In genomic region chr9:96829682-96830081, GRCm38 (mm10) we compare ENCODE assay signal across 18 mouse cellular contexts.
DNase-seq lines count a peak whose midpoint lies in the region; ATAC-seq and TF ChIP-seq lines count a peak whose summit lies in the region.
"Had no signal": no experiment of that assay in that cellular context is flagged by ENCODE, and none has a peak within 500 bp of the region (broad histone marks: within the 10 kb centered on the region; RNA-seq: fewer than 3 reads in every experiment).

No protein-coding gene starts in this region.

- H3K4me2 ChIP-seq in hindbrain, postnatal 0 days (ENCODE audit: low read depth, low read length): no peak overlapping the region
- no peak overlapping the region for H3K4me2 ChIP-seq in hindbrain, embryonic 16.5 days (ENCODE audit: low read length)
- no peak overlapping the region for H3K4me2 ChIP-seq in midbrain, postnatal 0 days (ENCODE audit: low read depth, low read length, poor library complexity, severe bottlenecking)
- no peak overlapping the region for H3K4me2 ChIP-seq in midbrain, embryonic 13.5 days (replicated peaks)
- no peak overlapping the region for H3K4me2 ChIP-seq in stomach, postnatal 0 days (replicated peaks; ENCODE audit: low read depth)
- no peak overlapping the region for H3K4me2 ChIP-seq in kidney, embryonic 15.5 days
- H3K4me2 ChIP-seq: heart, embryonic 13.5 days; hindbrain, embryonic 12.5 days had no signal

- TF ChIP-seq EP300 in stomach, postnatal 0 days (optimal IDR thresholded peaks at IDR 0.05): no peak

- H3K9ac ChIP-seq in hindbrain, postnatal 0 days (replicated peaks; ENCODE audit: low read length): no peak overlapping the region
- no peak overlapping the region for H3K9ac ChIP-seq in hindbrain, embryonic 16.5 days (ENCODE audit: low read depth, low read length)
- H3K9ac ChIP-seq in midbrain, postnatal 0 days (replicated peaks; ENCODE audit: low read length, poor library complexity, severe bottlenecking): no peak overlapping the region
- no peak overlapping the region for H3K9ac ChIP-seq in midbrain, embryonic 13.5 days (replicated peaks)
- no peak overlapping the region for H3K9ac ChIP-seq in stomach, postnatal 0 days (ENCODE audit: low read length)
- H3K9ac ChIP-seq in kidney, embryonic 15.5 days: no peak overlapping the region
- H3K9ac ChIP-seq: heart, embryonic 13.5 days; hindbrain, embryonic 12.5 days had no signal

- no peaks in the 10 kb centered on the region for H3K36me3 ChIP-seq in hindbrain, postnatal 0 days (ENCODE audit: insufficient read depth, low read length)
- H3K36me3 ChIP-seq in hindbrain, embryonic 16.5 days (ENCODE audit: control insufficient read depth, insufficient read depth, low read length): peaks cover 3% of the 10 kb centered on the region; the same call in 1 of the 2 replicates
- H3K36me3 ChIP-seq in midbrain, postnatal 0 days (ENCODE audit: insufficient read depth, low read length): peaks cover 8% of the 10 kb centered on the region; the same call in 1 of the 2 replicates
- H3K36me3 ChIP-seq in midbrain, embryonic 13.5 days: peaks cover 34% of the 10 kb centered on the region
- no peaks in the 10 kb centered on the region for H3K36me3 ChIP-seq in stomach, postnatal 0 days (ENCODE audit: control insufficient read depth, insufficient read depth, low read length)
- peaks cover 9% of the 10 kb centered on the region for H3K36me3 ChIP-seq in kidney, embryonic 15.5 days

- no peaks in the 10 kb centered on the region; the same call in 1 of the 2 replicates for H3K4me1 ChIP-seq in hindbrain, postnatal 0 days (ENCODE audit: insufficient read depth, low read length)
- H3K4me1 ChIP-seq in hindbrain, embryonic 16.5 days (ENCODE audit: control insufficient read depth, insufficient read depth, low read depth, low read length): peaks cover 10% of the 10 kb centered on the region; the same call in 1 of the 2 replicates
- no peaks in the 10 kb centered on the region for H3K4me1 ChIP-seq in midbrain, postnatal 0 days (ENCODE audit: insufficient read depth, low read length)
- peaks cover 26% of the 10 kb centered on the region for H3K4me1 ChIP-seq in midbrain, embryonic 13.5 days (replicated peaks)
- no peaks in the 10 kb centered on the region for H3K4me1 ChIP-seq in stomach, postnatal 0 days (replicated peaks; ENCODE audit: control insufficient read depth, insufficient read depth)
- H3K4me1 ChIP-seq in kidney, embryonic 15.5 days: no peaks in the 10 kb centered on the region

- H3K4me3 ChIP-seq in hindbrain, postnatal 0 days (ENCODE audit: low read length): no peak overlapping the region
- H3K4me3 ChIP-seq in hindbrain, embryonic 16.5 days (ENCODE audit: low read length): no peak overlapping the region
- no peak overlapping the region for H3K4me3 ChIP-seq in midbrain, postnatal 0 days (ENCODE audit: low read depth, low read length)
- H3K4me3 ChIP-seq in midbrain, embryonic 13.5 days (replicated peaks): no peak overlapping the region
- no peak overlapping the region for H3K4me3 ChIP-seq in stomach, postnatal 0 days (ENCODE audit: low read depth, low read length)
- H3K4me3 ChIP-seq in kidney, embryonic 15.5 days (replicated peaks): no peak overlapping the region
- H3K4me3 ChIP-seq: erythroblast, embryonic 14.5 days; heart, embryonic 13.5 days; hindbrain, embryonic 12.5 days; limb, embryonic 10.5 days had no signal

- H3K27ac ChIP-seq in hindbrain, postnatal 0 days: no peak overlapping the region
- no peak overlapping the region for H3K27ac ChIP-seq in hindbrain, embryonic 16.5 days (ENCODE audit: low read depth, low read length)
- no peak overlapping the region for H3K27ac ChIP-seq in midbrain, postnatal 0 days (ENCODE audit: low read depth, low read length)
- H3K27ac ChIP-seq in midbrain, embryonic 13.5 days: no peak overlapping the region
- no peak overlapping the region for H3K27ac ChIP-seq in stomach, postnatal 0 days (replicated peaks)
- H3K27ac ChIP-seq in kidney, embryonic 15.5 days: no peak overlapping the region
- H3K27ac ChIP-seq: heart, embryonic 13.5 days; hindbrain, embryonic 12.5 days; limb, embryonic 10.5 days had no signal

- ATAC-seq in hindbrain, postnatal 0 days: no peak
- ATAC-seq in hindbrain, embryonic 16.5 days: no peak
- ATAC-seq in midbrain, postnatal 0 days (ENCODE audit: low FRiP score): no peak; the same call in 1 of the 2 replicates
- no peak for ATAC-seq in midbrain, embryonic 13.5 days
- ATAC-seq in stomach, postnatal 0 days (ENCODE audit: low FRiP score, low TSS enrichment): no peak
- no peak for ATAC-seq in kidney, embryonic 15.5 days (replicated peaks; ENCODE audit: low FRiP score)
- ATAC-seq: forebrain, embryonic 16.5 days had no signal

- DNase-seq in hindbrain, postnatal 0 days (ENCODE audit: low spot score): no peak
- DNase-seq in midbrain, postnatal 0 days (ENCODE audit: low spot score): no peak
- DNase-seq in MEL-GATA-1-ER (ENCODE audit: extremely low read depth, low read depth): peak; percentile 4
- no peak for DNase-seq in stomach, postnatal 0 days (ENCODE audit: low spot score)
- DNase-seq: adrenal gland, adult 2 months; gastrocnemius, postnatal 25 days; kidney, adult 2 months; layer of hippocampus, postnatal 36 days; lung, adult 18-20 months; thymus, postnatal 14 days had no signal

- WGBS in hindbrain, postnatal 0 days: 84% methylated on average over 3 of the region's 3 CpGs
- WGBS in hindbrain, embryonic 16.5 days: 68% methylated on average over 3 of the region's 3 CpGs
- 85% methylated on average over 3 of the region's 3 CpGs for WGBS in midbrain, postnatal 0 days
- 90% methylated on average over 3 of the region's 3 CpGs for WGBS in midbrain, embryonic 13.5 days
- WGBS in stomach, postnatal 0 days: 86% methylated on average over 2 of the region's 3 CpGs
- 80% methylated on average over 2 of the region's 3 CpGs for WGBS in kidney, embryonic 15.5 days

- peak; percentile 37; the same call in 1 of the 2 replicates for TF ChIP-seq CTCF in hindbrain, postnatal 0 days (IDR thresholded peaks at IDR 0.05; ENCODE audit: low read depth)
- TF ChIP-seq CTCF in midbrain, postnatal 0 days (IDR thresholded peaks at IDR 0.05): peak; percentile 39
- peak; percentile 38 for TF ChIP-seq CTCF in stomach, postnatal 0 days (IDR thresholded peaks at IDR 0.05; ENCODE audit: low read depth)

- H3K9me3 ChIP-seq in hindbrain, postnatal 0 days (ENCODE audit: low read length): no peaks in the 10 kb centered on the region
- no peaks in the 10 kb centered on the region for H3K9me3 ChIP-seq in hindbrain, embryonic 16.5 days (ENCODE audit: control insufficient read depth, low read length)
- no peaks in the 10 kb centered on the region for H3K9me3 ChIP-seq in midbrain, postnatal 0 days (ENCODE audit: low read length)
- no peaks in the 10 kb centered on the region for H3K9me3 ChIP-seq in midbrain, embryonic 13.5 days
- no peaks in the 10 kb centered on the region for H3K9me3 ChIP-seq in stomach, postnatal 0 days (ENCODE audit: control insufficient read depth, low read length)
- no peaks in the 10 kb centered on the region for H3K9me3 ChIP-seq in kidney, embryonic 15.5 days (replicated peaks)
- H3K9me3 ChIP-seq: heart, embryonic 13.5 days; hindbrain, embryonic 12.5 days; limb, embryonic 10.5 days had no signal

- no peaks in the 10 kb centered on the region for H3K27me3 ChIP-seq in hindbrain, postnatal 0 days (ENCODE audit: insufficient read depth, low read length)
- no peaks in the 10 kb centered on the region for H3K27me3 ChIP-seq in hindbrain, embryonic 16.5 days (replicated peaks; ENCODE audit: control insufficient read depth, insufficient read depth, low read length)
- no peaks in the 10 kb centered on the region for H3K27me3 ChIP-seq in midbrain, postnatal 0 days (ENCODE audit: insufficient read depth, low read length)
- no peaks in the 10 kb centered on the region for H3K27me3 ChIP-seq in midbrain, embryonic 13.5 days
- no peaks in the 10 kb centered on the region for H3K27me3 ChIP-seq in stomach, postnatal 0 days (ENCODE audit: control insufficient read depth, insufficient read depth, low read length)
- no peaks in the 10 kb centered on the region for H3K27me3 ChIP-seq in kidney, embryonic 15.5 days
- H3K27me3 ChIP-seq: heart, embryonic 13.5 days; hindbrain, embryonic 12.5 days had no signal
